Mouse (Mus musculus) frontal cortex, postnatal 14 days (tissue): Measurements from ENCODE around the gene Ahdc1.
"Not testable (repeated sequence)": the region's sequence is repeated elsewhere in the genome, so short reads cannot be mapped to it uniquely, and the experiment has no call there.

Experiments used
- DNase-seq, 2 experiments: peaks; one replicate each; pipeline ENCODE4 v3.0.0; 2022; ENCODE audit warnings: low spot score in 2 of 2

Ahdc1 gene

DNA sequence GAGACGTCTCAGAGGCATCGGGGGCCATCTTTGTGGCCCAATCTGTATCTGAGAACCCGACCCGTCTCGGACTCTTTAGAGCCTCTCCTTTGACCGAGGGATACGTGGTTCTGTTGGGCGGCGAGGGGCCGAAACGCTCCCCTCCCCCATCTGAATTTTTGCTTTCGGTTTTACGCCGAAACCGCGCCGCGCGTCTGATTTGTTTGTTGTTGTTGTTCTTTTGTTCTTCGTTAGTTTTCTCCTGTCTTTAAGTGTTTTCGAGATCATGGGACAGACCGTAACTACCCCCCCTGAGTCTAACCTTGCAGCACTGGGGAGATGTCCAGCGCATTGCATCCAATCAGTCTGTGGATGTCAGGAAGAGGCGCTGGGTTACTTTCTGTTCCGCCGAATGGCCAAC is 85.6 kb downstream of the Ahdc1 start:
- DNase-seq: not testable (repeated sequence)

DNA sequence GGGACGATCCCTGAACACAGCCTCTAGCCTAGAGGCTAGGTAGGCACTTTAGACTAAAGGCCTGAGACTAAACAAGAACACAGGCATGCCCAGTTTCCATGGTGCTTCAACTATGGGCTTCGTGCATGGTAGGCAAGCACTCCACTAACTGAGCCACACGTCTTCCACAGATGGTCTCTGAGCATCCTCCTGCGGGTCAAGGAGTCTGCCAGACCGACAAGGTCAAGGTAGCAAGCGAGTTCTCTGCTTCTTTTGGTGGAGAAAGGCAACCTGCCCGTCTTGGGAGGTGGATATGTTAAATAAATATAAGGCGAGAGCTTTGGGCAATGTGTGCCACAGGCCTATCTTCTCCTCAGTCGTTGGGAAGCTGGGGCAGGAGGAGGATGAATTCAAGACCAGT is 90.7 kb downstream of the Ahdc1 start:
- DNase-seq: no peak

DNA sequence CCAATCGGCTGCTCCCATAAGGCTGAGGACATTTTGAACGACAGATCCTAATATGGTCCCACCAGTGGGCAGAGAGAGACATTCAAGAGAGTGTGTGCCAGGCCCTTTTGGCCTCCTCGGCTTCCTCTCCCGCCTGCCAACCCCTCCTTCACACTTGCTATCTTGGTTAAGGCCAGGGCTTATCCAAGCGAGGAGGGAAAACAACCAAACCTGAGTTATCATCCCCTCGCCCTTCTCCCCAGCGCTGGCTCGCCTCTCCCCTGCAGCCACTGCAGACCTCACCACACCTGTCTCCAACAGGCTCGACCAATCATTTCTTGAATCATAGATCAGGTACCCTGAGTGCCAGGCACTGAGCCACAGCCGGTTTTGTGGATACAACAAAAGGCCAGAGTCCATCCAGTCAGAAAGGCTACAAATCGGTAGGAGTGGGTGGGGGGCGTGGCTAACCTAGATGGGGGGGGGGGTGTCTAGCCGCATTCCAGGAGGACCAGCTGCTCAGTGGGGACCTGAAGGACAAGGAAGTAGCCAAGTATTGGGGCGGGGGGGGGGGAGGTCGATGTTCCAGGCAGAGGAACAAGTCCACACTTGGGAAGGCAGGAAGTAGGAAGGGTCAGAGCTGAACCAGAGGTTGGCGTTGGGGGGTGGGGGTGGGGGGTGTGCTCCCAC is 92.6 kb downstream of the Ahdc1 start:
- no peak for DNase-seq

DNA sequence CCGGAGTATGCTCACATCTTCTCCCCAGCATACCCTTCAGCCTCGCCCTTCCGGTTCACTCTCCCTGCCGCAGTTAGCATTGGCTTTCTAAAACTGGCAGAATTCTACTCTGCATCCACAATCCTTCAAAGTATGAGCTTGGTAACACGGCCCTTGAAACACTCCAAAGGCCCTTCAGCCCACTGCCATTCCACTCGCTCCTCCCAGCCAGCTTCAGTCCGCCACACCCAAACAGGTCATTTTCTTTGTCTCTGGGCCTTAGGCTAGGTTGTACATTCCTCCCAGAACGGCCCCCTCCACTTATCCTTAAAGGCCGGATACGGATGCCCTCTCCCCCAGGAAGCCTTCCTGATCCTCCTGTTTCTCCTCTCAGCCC is 93.1 kb downstream of the Ahdc1 start:
- no peak for DNase-seq

DNA sequence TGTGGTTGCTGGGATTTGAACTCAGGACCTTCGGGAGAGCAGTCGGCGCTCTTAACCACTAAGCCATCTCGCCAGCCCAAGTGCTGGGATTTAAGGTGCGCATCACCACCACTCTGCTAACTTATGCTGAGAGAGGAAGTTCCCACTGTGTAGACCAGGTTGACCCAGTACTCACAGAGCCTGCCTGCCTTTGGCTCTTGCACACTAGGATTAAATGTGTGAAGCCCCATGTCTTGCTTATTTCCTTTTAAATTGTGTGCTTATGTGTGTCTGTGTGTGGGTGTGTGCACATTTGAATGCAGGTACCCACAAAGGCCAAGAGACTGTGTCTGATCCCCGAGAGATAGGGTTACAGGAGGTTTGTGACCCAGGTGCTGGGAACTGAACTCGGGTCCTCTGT is 95.6 kb downstream of the Ahdc1 start:
- DNase-seq: no peak

DNA sequence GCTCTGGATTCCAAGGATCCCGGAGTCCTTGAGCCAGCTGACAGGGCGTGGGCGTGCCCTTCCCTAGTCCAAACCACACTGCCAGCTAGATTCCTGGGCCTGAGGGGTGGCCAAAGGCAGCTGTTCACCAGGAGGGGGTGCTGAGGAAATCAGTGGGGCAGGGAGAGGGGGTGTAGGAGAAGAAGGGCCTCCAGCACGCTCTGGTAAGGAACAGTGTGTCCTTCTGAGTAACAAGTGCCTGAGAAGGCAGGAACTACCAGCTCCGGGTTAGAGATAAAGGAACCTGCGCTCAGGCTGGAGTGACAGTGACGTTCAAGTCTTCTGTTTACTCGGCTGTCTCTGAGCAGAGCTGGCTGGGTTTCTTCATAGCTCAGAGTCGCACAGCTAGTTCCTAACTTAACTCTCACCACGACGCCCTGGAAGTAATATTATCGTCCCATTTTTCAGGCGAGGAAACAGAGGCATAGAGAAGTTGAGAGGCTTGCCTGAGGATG is 96.8 kb downstream of the Ahdc1 start:
- DNase-seq: no peak

DNA sequence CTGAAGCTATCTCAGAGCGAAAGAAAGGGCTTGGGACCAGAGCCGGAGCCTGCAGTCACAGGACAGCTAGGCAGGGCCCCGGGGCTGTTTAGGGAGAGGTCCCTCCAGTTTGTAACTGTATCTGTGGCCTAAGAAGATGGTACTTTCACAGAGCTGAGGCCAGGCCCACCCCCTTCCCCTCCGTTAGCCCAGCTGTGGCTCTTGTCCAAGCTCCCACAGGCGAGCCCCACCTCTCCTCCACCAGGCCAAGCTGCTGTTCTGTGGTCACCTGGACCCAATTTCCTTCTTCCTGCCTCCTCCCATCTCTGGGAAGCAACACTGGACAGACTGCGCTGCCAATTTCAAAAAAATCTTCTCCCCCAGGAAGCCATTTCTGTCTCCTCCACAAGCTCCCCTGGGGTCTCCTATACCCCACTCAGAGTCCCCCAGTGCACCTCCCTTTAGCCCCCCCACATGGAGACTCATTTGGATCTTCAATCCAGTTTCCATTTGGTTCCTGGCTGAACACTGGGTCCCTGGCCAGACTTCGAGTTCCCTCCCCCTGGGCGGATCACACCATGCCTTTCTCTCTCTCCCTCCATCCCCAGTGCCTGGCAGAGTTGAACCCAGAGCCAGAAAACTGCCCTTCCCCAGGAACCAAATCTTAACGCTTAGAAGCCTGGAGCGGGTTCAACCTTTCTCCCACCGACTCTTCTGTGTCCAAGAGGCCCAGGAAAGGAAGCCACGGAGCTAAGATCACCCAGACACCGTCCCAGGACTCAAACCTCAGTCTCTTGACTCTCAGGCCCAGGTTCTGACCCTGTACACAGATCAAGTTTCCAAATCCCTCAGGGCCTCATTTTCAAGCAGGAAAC is 97.6 kb downstream of the Ahdc1 start:
- DNase-seq: no peak

DNA sequence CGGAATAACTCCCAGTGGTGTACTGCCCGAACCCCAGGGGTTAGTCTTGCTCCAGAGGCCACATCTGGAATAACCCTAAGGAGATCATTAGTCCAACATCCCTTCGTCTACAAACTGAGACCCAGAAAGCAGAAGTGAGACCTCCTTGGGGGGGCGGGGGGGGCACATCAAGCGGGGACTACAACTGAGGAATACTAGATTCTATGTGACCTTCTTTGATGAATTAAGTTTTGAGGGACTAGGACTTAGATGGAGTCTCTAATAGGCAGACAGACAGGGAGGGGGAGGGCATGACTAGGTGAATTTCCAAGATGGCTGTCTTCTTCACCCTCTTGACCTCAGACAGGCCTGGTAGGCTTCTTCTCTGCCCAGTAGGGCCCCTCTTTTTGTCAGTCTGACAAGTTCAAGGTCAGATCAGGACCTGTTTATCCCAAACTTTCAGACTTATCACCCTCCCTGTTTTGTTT is 98.3 kb downstream of the Ahdc1 start:
- DNase-seq: no peak

DNA sequence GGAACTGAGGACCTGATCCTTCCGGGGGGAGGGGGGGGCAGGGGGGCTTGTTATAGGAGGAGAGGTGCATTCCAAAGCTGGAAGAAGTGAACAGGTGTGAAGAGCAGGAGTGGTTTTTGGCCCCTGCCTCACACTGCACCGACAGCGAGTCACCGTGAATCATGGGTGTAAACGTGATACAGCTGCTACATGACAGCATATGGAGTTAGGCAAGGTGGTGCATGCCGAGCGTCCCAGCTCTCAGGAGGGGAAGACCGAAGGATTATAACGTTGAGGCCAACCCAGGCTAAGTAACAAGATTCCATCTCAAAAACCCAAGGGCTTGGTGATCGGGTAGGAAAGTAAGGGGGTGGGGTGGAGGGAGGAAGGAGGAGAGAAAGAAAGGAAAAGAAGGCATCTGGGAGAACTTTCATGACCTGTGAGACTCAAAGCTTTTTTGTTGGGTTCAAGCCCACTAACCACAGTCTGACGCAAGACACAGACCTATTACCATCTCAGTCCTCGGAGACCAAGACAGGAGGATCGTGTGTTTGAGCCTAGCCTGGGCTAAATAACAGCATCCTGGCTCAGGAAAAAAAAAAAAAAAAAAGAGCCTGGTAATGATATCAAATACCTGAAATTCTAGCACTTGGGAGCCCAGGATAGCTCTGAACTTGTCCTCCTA is 101.2 kb downstream of the Ahdc1 start:
- DNase-seq: no peak

DNA sequence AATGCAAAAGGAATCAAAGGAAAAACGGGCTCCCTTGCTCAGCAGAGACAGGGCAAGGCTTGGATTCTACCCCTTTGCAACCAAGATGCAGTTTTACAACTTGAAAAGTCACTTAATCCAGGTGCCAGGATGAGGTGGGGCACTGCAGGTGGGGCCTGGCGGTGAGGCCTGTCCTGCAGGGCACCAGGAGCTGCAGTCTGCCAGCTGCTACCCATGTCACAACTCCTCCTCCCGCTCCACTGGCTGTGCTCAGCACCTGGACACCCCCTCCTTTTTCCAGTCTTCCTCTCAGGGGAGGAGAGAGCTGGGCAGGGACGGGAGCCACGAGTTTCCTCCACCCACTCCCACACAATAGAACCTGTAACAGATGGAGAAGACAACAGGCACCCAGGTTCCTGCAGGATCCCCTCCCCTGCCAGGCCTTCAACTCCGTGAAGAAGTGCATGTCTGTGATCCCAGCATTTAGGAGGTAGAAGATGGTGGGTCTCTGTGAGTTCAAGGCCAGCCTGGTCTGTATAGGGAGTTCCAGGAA is 102.4 kb downstream of the Ahdc1 start:
- DNase-seq: no peak

DNA sequence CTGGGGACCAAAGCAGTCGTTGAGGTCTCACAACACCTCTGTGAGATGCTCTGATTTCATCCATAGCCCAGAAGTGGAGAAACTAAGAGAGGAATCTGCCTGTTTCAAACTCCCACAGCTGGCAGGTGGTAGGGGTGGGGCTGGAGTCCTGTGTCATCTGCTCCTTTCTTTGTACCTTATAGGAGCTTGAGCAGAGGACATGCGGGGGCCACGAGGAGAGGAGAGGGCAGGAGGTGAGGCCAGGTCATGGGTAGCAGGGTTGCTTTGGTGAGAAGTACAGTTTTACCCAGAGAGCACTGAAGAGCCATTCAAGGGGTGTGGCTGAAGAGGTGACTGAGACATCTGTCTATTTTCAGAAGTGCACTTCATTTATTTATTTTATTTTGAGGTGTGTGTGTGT is 103.7 kb downstream of the Ahdc1 start:
- no peak for DNase-seq

DNA sequence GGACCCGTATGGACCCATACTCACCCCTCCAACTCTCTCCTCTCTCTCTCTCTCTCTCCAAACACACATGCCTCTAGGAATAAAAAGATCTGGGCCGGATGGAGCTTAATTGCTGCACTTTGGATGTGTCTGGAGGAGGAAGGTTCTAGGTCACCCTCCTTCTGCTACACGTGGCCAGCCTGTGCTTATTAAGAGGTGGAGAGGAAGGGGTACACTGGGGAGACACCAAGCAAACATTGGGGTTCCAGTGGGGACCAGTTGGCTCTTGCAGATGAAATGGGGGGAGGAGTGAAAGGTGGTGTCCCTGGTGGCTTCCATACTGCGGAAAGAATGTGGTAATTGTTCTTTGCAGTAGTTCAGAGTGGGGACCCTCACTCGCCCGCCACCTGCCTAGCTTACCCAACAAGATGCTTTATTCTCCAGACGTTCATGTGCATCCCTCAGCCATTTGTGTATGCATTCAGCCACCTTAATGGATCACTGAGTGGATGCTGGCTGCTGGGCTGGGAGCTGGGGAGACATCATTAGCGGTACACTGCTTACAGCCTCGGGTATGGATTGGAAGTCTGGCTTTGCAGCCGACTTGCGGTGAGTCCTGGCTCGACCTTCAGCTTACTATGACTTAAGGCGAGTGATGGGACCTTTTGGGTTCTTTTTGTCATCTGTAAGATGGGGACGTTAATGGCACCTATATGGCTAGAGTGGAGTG is 104.8 kb downstream of the Ahdc1 start:
- DNase-seq: no peak

DNA sequence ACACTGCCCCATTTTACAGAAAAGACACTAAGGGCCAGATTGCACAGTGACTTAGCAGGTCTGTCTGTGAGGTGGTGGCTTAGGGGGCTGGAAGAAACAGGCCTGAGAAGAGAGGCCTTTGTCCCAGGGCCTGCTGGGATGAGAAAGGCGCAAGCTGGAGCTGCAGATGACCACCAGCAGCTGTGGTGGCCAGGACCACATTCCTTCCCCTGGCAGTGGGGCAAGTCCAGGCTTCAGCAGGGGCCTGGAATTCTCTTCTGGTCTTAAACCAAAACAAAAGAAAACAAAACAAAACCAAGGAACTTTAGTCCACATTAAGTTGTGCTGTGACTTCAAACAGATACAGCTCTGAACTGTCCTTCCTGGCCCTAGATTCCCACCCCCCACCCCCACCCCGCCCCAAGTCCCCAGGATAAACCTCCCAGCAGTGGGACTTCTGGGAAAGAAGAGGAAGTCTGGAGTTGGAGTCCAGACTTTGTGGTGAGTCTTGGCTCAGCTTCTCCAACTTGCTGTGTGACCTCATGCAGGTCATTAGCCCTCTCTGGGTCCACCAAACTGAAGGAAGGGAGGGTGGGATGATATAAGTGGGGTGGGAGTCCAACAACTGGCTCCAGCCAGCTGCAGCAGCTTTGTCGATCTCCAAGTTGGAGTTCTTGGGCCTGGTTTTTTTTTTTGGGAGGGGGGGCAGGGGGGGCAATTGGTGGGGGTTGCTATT is 105.9 kb downstream of the Ahdc1 start:
- DNase-seq: no peak

DNA sequence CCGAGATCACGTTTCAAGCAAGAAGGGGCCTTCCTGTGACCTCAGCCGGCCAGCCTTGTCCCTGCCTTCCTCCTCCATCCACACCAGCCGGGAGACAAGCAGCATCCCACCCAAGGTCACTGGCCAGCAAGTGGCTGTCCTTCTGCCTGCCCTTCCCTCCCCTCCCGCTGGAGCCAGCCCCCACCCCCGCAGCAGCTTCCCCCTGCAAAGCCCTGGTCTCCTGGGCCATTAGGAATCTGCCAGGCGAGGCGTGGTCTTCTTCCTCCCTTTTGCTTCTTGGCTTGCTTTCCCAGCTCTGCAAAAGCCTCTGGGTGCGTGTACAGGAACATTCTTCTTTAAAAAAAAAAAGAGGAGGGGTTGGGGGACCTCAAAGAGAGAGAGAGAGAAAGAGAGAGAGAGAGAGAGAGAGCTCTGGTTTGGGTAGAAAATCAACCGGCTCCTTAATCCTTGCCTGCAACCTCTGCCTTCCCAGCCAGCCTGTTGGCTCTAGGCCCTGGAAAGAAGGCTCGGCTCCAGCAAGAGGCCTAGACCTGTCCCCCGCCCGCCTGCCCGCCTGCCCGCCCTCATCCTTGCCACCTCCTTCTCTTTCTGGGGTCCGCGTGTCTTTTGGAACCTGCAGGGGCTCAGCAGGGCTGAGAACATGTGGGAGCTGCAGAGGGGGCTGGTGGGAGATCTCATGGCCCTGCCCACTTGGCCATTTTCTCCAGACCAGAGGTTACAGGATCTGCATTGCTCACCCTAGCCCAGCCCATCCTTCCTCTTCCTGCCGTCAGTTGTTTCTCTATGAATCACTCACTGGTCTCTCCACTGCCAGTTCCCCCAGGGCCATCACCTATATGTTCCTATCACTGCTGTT is 106.7 kb downstream of the Ahdc1 start:
- no peak for DNase-seq

DNA sequence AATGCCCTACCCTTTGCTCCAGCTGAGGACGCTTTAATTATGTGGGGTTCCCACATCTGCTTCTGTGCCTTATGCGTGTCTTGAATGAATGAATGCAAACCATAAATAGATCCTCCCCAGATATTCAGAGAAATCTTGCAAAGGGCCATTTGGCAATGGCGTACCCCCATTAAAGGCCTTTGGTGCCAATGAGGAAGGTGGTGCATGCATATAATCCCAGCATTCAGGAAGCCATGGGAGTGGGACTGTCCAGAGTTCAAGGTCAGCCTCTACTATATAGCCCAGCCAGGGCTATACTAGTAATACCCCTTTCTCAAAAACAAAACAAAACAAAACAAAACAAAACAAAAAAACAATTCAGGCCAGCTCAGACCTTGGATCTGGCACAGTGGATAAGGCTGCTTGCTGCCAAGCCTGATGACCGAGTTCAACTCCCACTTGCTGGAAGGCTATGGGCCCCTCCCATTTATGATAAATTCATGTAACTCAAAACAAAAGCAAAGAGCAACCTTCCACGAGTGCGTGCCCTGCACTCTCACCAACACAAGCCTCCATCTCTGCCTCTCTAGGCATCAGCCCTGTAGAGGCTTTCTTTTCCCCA is 107.8 kb downstream of the Ahdc1 start:
- no peak for DNase-seq

DNA sequence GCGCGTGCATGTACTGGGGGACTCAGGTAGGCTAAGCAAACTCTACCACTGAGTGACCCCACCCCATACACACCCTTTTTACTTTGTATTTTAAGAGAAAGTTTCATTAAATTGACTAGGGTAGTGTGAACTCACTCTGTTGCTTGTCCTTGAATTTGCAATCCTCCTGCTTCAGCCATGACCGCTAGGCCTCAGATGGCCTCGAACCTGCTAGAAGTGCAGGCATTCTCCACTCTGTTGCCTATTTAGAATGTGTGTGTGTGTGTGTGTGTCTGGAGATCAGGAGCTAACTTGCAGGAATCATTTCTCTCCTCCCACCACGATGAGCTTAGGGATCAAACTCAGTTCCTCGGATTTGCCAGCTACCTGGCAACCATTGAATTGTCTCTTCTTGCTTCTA is 108.5 kb downstream of the Ahdc1 start:
- DNase-seq: no peak

DNA sequence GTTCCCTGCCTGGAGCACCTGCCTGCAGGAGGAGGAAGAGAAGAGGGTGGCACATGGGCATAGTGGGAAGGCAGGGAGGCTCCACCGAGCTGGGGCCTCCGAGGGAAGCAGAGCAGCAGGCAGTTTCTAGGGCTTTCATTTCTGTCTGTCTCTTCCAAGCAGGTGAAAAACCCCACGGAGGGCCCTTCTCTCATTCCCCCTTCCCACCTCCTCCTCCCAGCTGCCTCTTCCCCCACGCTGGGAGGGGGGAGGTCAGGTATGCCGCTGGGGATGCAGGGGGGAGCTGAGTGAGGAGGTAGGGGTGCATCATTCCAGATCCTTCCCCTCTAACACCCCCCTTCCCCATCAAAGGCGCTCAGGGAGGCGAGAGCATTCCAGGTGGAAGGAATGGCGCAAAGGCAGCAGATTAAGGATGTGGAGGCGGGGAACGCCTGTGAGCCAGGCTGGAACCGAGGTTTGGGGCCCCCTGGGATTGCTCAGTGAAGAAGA is 109.8 kb downstream of the Ahdc1 start:
- DNase-seq: no peak

DNA sequence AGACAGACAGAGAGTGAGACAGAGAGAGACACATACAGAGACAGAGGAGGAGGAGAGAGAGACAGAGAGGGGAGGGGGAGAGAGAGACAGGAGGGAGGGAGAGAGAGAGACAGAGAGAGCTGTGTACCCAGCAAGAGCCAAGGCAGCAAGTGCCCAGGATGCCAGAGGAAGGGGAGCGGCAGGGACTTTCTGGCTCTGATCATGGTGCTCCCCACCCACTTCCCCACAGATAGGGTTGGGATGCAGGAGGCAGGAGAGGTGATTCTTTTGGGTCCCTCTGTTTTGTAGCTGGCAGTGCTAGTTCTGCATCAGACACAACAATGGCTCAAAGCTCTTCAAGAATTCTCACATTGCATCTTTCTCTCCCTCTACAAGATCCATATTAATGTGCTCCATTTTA is 110.4 kb downstream of the Ahdc1 start:
- no peak for DNase-seq

DNA sequence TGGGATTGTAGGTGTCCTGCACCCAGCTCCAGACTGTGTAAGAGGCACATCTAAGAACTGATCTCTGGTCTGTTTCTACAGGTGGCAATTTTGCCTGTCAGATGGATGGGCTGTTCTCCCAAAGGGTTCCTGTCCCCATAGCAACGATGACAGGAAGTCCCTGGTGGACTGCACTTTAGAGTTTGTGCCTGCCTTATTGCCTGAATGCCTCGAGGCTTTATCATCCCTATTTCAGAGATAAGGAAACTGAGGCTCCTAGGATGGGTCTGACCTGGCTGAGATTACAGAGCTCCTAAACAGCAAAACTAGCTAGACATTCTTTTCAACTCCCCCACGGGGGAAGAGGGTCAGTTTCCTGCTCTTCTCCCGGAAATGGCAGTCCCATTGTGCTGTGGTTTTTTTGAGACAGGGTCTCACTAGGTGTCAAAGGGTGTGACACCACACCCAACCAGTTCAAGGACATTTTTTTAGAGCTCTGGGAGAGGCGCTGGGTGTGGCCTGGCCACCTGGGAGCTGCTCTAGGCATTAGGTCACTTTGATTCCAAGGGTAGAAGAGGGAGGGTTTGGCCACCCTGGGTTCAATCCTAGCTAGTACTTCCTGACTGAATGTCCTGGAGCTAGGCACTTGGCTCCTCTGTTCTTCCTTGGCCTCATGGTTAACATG is 111.0 kb downstream of the Ahdc1 start:
- no peak for DNase-seq
